Mouse (Mus musculus): ENCODE measurements around the gene Cacna1a.

- TF ChIP-seq GATA1 (IDR thresholded peaks at IDR 0.05; ENCODE audit: borderline replicate concordance, low read length): no peak
- TF ChIP-seq FLI1 (IDR thresholded peaks at IDR 0.05; ENCODE audit: low read length): no peak
Measured at GRCm38 (mm10) chr8:84424426-84424825, 36.2 kb downstream of the Cacna1a start.
